Mouse (Mus musculus) heart, adult 2 months (tissue): ENCODE measurements at regions not wholly inside any gene's neighbourhood (a gene's known extent, or its start where the extent isn't known, plus 50 kb on each side); places are given as distances from the start of the nearest gene placed in this dataset.

Experiments used
- CTCF ChIP-seq: fragments of 200-600 bp; IDR thresholded peaks from 2 replicates; pipeline ENCODE4 v1.8.1; 2022; ENCODE audit warnings: antibody characterized with exemption, mild to moderate bottlenecking, moderate library complexity
- POLR2A ChIP-seq: fragments of 200-500 bp; IDR thresholded peaks from 2 replicates; pipeline ENCODE4 v1.6.1; 2011; ENCODE audit warnings: mild to moderate bottlenecking, low read depth, low read length, control low read depth; ENCODE audit not compliant: insufficient read depth

DNA sequence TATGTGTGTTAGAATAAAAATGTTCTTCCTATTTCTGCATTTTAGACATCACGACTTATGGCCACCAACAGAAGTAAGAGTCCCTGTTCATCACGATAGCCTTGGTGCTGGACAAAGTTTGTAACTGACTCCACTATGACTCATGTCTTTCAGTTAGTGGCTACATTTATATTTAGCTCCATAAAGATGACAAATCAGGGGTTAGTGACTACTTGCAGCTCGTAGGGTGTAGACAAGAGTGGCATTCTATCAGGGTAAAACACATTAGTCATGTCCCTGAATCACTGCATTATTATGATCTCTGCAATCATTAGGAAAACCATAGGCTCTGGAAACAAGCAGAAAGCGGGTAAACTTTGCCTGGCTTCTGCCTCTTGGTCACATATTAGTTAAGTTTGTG is 252.4 kb upstream of the Dnajc19 start:
- no peak for TF ChIP-seq CTCF
- no peak for TF ChIP-seq POLR2A
